Mouse (Mus musculus): ENCODE measurements around the gene Gal3st2b. TPM values are rescaled to one million over a fixed set of nuclear protein-coding genes. Genes with fewer than 3 reads are reported as not detected.
"Not testable (repeated sequence)": the region's sequence is repeated elsewhere in the genome, so short reads cannot be mapped to it uniquely, and the experiment has no call there.

Gene Gal3st2b
- total RNA-seq, 4 experiments from 2014 or later: 0.12 to 0.16 TPM; not detected in 2

- DNase-seq (ENCODE audit: low spot score in 2 of 2): not testable (repeated sequence)
Measured at GRCm38 (mm10) chr1:93978287-93978686, 60.2 kb downstream of the Gal3st2b start.

GRCm38 (mm10) chr1:93980932-93981331, 62.8 kb downstream of the Gal3st2b start:
- not testable (repeated sequence) for DNase-seq (ENCODE audit: low spot score in 2 of 2)

GRCm38 (mm10) chr1:93986167-93986566, 68.1 kb downstream of the Gal3st2b start:
- DNase-seq (ENCODE audit: low spot score in 2 of 2): no peak

- DNase-seq (ENCODE audit: low spot score in 2 of 2): no peak
Measured at GRCm38 (mm10) chr1:93988786-93989185, 70.7 kb downstream of the Gal3st2b start.

- not testable (repeated sequence) for DNase-seq (ENCODE audit: low spot score in 2 of 2)
Measured at GRCm38 (mm10) chr1:93990209-93990608, 72.1 kb downstream of the Gal3st2b start, which contains the start of gene Gal3st2c. TSS of gene Gal3st2c (plus strand) at chr1:93990509.

DNA sequence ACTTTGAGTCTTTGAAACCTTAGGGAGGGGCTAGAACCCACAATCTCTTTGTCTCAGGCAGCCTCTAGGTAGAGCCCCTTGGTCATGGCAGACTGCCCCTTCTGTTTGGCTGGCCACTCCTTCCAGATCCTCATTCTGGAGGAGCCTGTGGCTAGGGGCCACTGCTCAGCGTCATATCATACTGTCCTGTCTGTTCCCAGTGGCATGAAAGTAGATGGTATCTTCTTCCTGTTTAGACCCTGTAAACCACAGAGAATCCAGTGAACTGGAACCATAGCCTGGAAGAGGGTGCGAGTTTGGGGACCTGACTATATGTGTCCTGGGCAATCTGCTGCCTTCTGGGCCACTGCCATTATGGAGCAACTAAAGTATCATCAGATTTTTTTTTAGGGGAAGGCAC, 73.0 kb downstream of the Gal3st2b start:
- DNase-seq (ENCODE audit: low spot score in 2 of 2): not testable (repeated sequence)

- not testable (repeated sequence) for DNase-seq (ENCODE audit: low spot score in 2 of 2)
Measured at GRCm38 (mm10) chr1:93991491-93991890, 73.4 kb downstream of the Gal3st2b start.

Other genes with a start within 250 kb of the Gal3st2b start
- 1 to 10 TPM in 3 of 4 experiments, under 1 TPM in 1; 0.41 to 1.2 (median 1.0) TPM for gene Bok, start 232.7 kb upstream of the Gal3st2b start, total RNA-seq (2022)
- gene Atg4b, start 166.8 kb upstream of the Gal3st2b start, total RNA-seq (2022): 10 to 100 TPM; 26.7 to 33.4 (median 29.2) TPM
- gene Thap4, start 163.4 kb upstream of the Gal3st2b start, total RNA-seq (2022): 100 to 1,000 TPM in 1 of 4 experiments, 10 to 100 TPM in 3; 66.2 to 113 (median 91.9) TPM
- gene Dtymk, start 116.4 kb upstream of the Gal3st2b start, total RNA-seq (2022): 10 to 100 TPM; 14.8 to 17.3 (median 16.1) TPM
- 1 to 10 TPM; 3.7 to 6.6 (median 4.0) TPM for gene Ing5, start 114.3 kb upstream of the Gal3st2b start, total RNA-seq (2022)
- gene D2hgdh, start 93.4 kb upstream of the Gal3st2b start, total RNA-seq (2022): 10 to 100 TPM; 22.7 to 25.0 (median 24.4) TPM
- not detected for gene Gal3st2, start 57.0 kb upstream of the Gal3st2b start, total RNA-seq (2022)
- under 1 TPM in 2 of 4 experiments, not detected in 2; 0.02 to 0.04 TPM for gene Gal3st2c, start 72.2 kb downstream of the Gal3st2b start, total RNA-seq (2022)
- not detected for gene Neu4, start 102.1 kb downstream of the Gal3st2b start, total RNA-seq (2022)
- gene Pdcd1, start 134.2 kb downstream of the Gal3st2b start, total RNA-seq (2022): not detected

All from gastrocnemius, adult 8-10 months (tissue).